Comparison of ENCODE assay signal across 24 mouse cellular contexts in genomic region chrX:19929866-19930265, GRCm38 (mm10).
DNase-seq lines count a peak whose midpoint lies in the region; ATAC-seq and TF ChIP-seq lines count a peak whose summit lies in the region.
"Had no signal": no experiment of that assay in that cellular context is flagged by ENCODE, and none has a peak within 500 bp of the region (broad histone marks: within the 10 kb centered on the region; RNA-seq: fewer than 3 reads in every experiment).

No protein-coding gene starts in this region.

- WGBS in kidney, adult 2 months, result 46% methylated on average over 3 of the region's 3 CpGs
- WGBS in kidney, embryonic 14.5 days, result 74% methylated on average over 3 of the region's 3 CpGs
- 77% methylated on average over 3 of the region's 3 CpGs for WGBS in kidney, embryonic 16.5 days

- no peaks in the 10 kb centered on the region for H3K27me3 ChIP-seq in kidney, adult 2 months (replicated peaks; ENCODE audit: control insufficient read depth, insufficient read depth, low read length)
- H3K27me3 ChIP-seq in kidney, embryonic 14.5 days (ENCODE audit: control insufficient read depth, insufficient read depth, low read length), result no peaks in the 10 kb centered on the region
- H3K27me3 ChIP-seq in kidney, embryonic 16.5 days (ENCODE audit: insufficient read depth, low read length), result no peaks in the 10 kb centered on the region
- H3K27me3 ChIP-seq: CH12.LX; embryonic facial prominence, embryonic 12.5 days; forebrain, embryonic 13.5 days; Patski had no signal

- no peak overlapping the region for H3K9ac ChIP-seq in kidney, embryonic 14.5 days (ENCODE audit: low read depth, low read length)
- no peak overlapping the region for H3K9ac ChIP-seq in kidney, embryonic 16.5 days (replicated peaks; ENCODE audit: low read length)
- H3K9ac ChIP-seq: embryonic facial prominence, embryonic 12.5 days; forebrain, embryonic 13.5 days had no signal

- H3K4me1 ChIP-seq in kidney, adult 2 months (ENCODE audit: control insufficient read depth, insufficient read depth, low read length), result no peaks in the 10 kb centered on the region
- no peaks in the 10 kb centered on the region for H3K4me1 ChIP-seq in kidney, embryonic 14.5 days (ENCODE audit: control insufficient read depth, insufficient read depth, low read length)
- no peaks in the 10 kb centered on the region for H3K4me1 ChIP-seq in kidney, embryonic 16.5 days (ENCODE audit: insufficient read depth, low read length)
- H3K4me1 ChIP-seq: embryonic facial prominence, embryonic 10.5 days; embryonic facial prominence, embryonic 12.5 days; forebrain, embryonic 13.5 days had no signal

- DNase-seq in kidney, adult 11 months, result peak; percentile 33
- no peak for DNase-seq in kidney, postnatal 4 days
- DNase-seq in kidney, adult 2 months, result peak; percentile 73
- peak; percentile 71 for DNase-seq in kidney, adult 9 months
- DNase-seq in kidney, postnatal 36 days, result peak; percentile 15 to 55
- DNase-seq: adrenal gland, adult 8-10 months; adrenal gland, postnatal 14 days; adrenal gland, postnatal 36 days; B cell, adult 2 months; cerebellum, adult 11-12 months; cerebellum, adult 2 months; cerebellum, adult 9-10 months; cerebellum, postnatal 10 days; cerebellum, postnatal 25 days had no signal

- peak overlapping the region; percentile 96 for H3K27ac ChIP-seq in kidney, adult 2 months (ENCODE audit: insufficient read depth, low read depth, low read length)
- no peak overlapping the region for H3K27ac ChIP-seq in kidney, embryonic 14.5 days (ENCODE audit: low read depth, low read length)
- no peak overlapping the region for H3K27ac ChIP-seq in kidney, embryonic 16.5 days (ENCODE audit: low read length)
- H3K27ac ChIP-seq: embryonic facial prominence, embryonic 10.5 days; embryonic facial prominence, embryonic 12.5 days; forebrain, embryonic 13.5 days had no signal

- no peak for TF ChIP-seq POLR2A in kidney, adult 2 months (IDR thresholded peaks at IDR 0.05; ENCODE audit: low read depth, low read length)

- no peak for TF ChIP-seq CTCF in kidney, adult 2 months (conservative IDR thresholded peaks at IDR 0.05; ENCODE audit: insufficient read depth, insufficient read length, low read depth, low read length)

- H3K36me3 ChIP-seq in kidney, adult 2 months (ENCODE audit: control insufficient read depth, insufficient read depth, low read length), result no peaks in the 10 kb centered on the region
- no peaks in the 10 kb centered on the region for H3K36me3 ChIP-seq in kidney, embryonic 14.5 days (ENCODE audit: control insufficient read depth, insufficient read depth, low read length)
- H3K36me3 ChIP-seq in kidney, embryonic 16.5 days (ENCODE audit: insufficient read depth, low read length), result no peaks in the 10 kb centered on the region
- H3K36me3 ChIP-seq: embryonic facial prominence, embryonic 10.5 days; embryonic facial prominence, embryonic 12.5 days; G1E had no signal

- no peak for ATAC-seq in kidney, embryonic 14.5 days (ENCODE audit: low FRiP score, low TSS enrichment)
- ATAC-seq in kidney, embryonic 16.5 days (ENCODE audit: low FRiP score, low TSS enrichment), result no peak
- ATAC-seq: activated CD4-positive, CD25-positive, alpha-beta regulatory T cell, adult 4 months; CD4-positive, CD25-positive, alpha-beta regulatory T cell, adult 4 months; forebrain, embryonic 13.5 days; Patski had no signal

- no peak overlapping the region for H3K4me2 ChIP-seq in kidney, embryonic 14.5 days (replicated peaks; ENCODE audit: low read depth, low read length)
- H3K4me2 ChIP-seq in kidney, embryonic 16.5 days (replicated peaks; ENCODE audit: low read depth, low read length), result no peak overlapping the region
- H3K4me2 ChIP-seq: embryonic facial prominence, embryonic 12.5 days; forebrain, embryonic 13.5 days had no signal

- no peaks in the 10 kb centered on the region for H3K9me3 ChIP-seq in kidney, embryonic 14.5 days (ENCODE audit: control insufficient read depth, low read length)
- H3K9me3 ChIP-seq in kidney, embryonic 16.5 days (ENCODE audit: low read length), result no peaks in the 10 kb centered on the region
- H3K9me3 ChIP-seq: embryonic facial prominence, embryonic 12.5 days; forebrain, embryonic 13.5 days; G1E had no signal

- H3K4me3 ChIP-seq in kidney, adult 2 months (ENCODE audit: insufficient read depth, low read depth, low read length), result no peak overlapping the region
- H3K4me3 ChIP-seq in kidney, embryonic 14.5 days (ENCODE audit: low read length), result no peak overlapping the region
- H3K4me3 ChIP-seq in kidney, embryonic 16.5 days (ENCODE audit: low read length), result no peak overlapping the region
- H3K4me3 ChIP-seq: embryonic facial prominence, embryonic 10.5 days; embryonic facial prominence, embryonic 12.5 days; forebrain, embryonic 13.5 days had no signal

Comparison
In these comparisons a context has a peak if more than half of its experiments do, and no peak if none do; other contexts are left out.
1. DNase-seq: peak in kidney, adult 11 months (single experiment), kidney, adult 2 months (single experiment), kidney, adult 9 months (single experiment) and kidney, postnatal 36 days (2 of 2); none in kidney, postnatal 4 days (0 of 2).